ENCODE assay signal across 9 mouse cellular contexts in the genomic region with DNA sequence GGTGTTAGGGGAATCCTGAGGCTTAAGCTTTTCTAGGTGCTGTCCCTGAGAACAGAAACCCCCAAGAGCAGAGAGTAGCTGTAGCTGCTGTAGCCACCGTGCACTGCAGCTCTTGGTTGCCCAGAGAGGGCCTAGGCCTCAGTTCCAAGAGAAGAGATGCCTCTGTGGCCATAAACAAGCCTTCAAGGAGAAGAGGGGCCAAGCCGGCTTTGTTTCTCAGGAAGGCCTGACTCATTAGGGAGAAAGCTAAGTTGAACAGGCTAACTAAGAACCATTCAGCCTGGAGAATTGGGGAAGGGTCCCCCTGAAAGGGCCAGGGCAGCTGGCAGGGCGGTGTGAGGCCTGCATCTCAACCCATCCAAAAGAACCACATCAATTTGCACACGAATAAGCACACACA.
DNase-seq lines count a peak whose midpoint lies in the region; ATAC-seq and TF ChIP-seq lines count a peak whose summit lies in the region.
"Had no signal": no experiment of that assay in that cellular context is flagged by ENCODE, and none has a peak within 500 bp of the region (broad histone marks: within the 10 kb centered on the region; RNA-seq: fewer than 3 reads in every experiment).

No protein-coding gene starts in this region.

- 0 out of 2 replicates have a peak overlapping the region, but pooled peaks have one; percentile 10 for H3K9ac ChIP-seq in forebrain, embryonic 15.5 days (replicated peaks)
- H3K9ac ChIP-seq in midbrain, embryonic 15.5 days = no peak overlapping the region
- H3K9ac ChIP-seq: limb, embryonic 15.5 days had no signal

- TF ChIP-seq POLR2A in brain, embryonic 14.5 days (IDR thresholded peaks at IDR 0.05; ENCODE audit: borderline replicate concordance, extremely low read depth, insufficient read depth, insufficient read length, poor library complexity, severe bottlenecking) = no peak

- peak; percentile 11 to 75 for DNase-seq in layer of hippocampus, adult 2 months (ENCODE audit: low spot score in 2 of 2)
- DNase-seq in layer of hippocampus, adult 11-12 months (ENCODE audit: low spot score) = no peak
- DNase-seq in brain, embryonic 14.5 days (ENCODE audit: low read depth) = peak; percentile 96
- DNase-seq in gastrocnemius, postnatal 10 days = no peak
- DNase-seq in lung, postnatal 25 days (ENCODE audit: low spot score) = no peak

- WGBS in forebrain, embryonic 15.5 days = 7% methylated on average over 4 of the region's 4 CpGs
- 8% methylated on average over 4 of the region's 4 CpGs for WGBS in midbrain, embryonic 15.5 days

- ATAC-seq in forebrain, embryonic 15.5 days (replicated peaks) = peak; percentile 83
- ATAC-seq in midbrain, embryonic 15.5 days (replicated peaks) = no peak; the same call in 1 of the 2 replicates
- no peak for ATAC-seq in erythroblast, adult 5-6 weeks (replicated peaks; ENCODE audit: low FRiP score, poor library complexity, severe bottlenecking)

- no peak for TF ChIP-seq CTCF in layer of hippocampus, adult 2 months (conservative IDR thresholded peaks at IDR 0.05)
- TF ChIP-seq CTCF in brain, embryonic 14.5 days (IDR thresholded peaks at IDR 0.05; ENCODE audit: borderline replicate concordance, extremely low read depth, insufficient read depth, insufficient read length) = no peak

- H3K4me1 ChIP-seq in forebrain, embryonic 15.5 days = peaks cover 61% of the 10 kb centered on the region
- peaks cover 48% of the 10 kb centered on the region for H3K4me1 ChIP-seq in midbrain, embryonic 15.5 days

- no peaks in the 10 kb centered on the region for H3K9me3 ChIP-seq in forebrain, embryonic 15.5 days
- H3K9me3 ChIP-seq in midbrain, embryonic 15.5 days = no peaks in the 10 kb centered on the region
- H3K9me3 ChIP-seq: limb, embryonic 15.5 days had no signal

- no peak overlapping the region for H3K4me2 ChIP-seq in forebrain, embryonic 15.5 days (replicated peaks)
- H3K4me2 ChIP-seq in midbrain, embryonic 15.5 days = no peak overlapping the region
- H3K4me2 ChIP-seq: limb, embryonic 15.5 days had no signal

- peak overlapping the region; percentile 78 for H3K27ac ChIP-seq in layer of hippocampus, adult 2 months
- peak overlapping the region; percentile 85 for H3K27ac ChIP-seq in forebrain, embryonic 15.5 days (replicated peaks)
- H3K27ac ChIP-seq in midbrain, embryonic 15.5 days = peak overlapping the region; percentile 72
- H3K27ac ChIP-seq: limb, embryonic 15.5 days had no signal

- no peaks in the 10 kb centered on the region for H3K27me3 ChIP-seq in forebrain, embryonic 15.5 days
- no peaks in the 10 kb centered on the region for H3K27me3 ChIP-seq in midbrain, embryonic 15.5 days (replicated peaks)
- H3K27me3 ChIP-seq: limb, embryonic 15.5 days had no signal

- H3K4me3 ChIP-seq in layer of hippocampus, adult 2 months = no peak overlapping the region
- H3K4me3 ChIP-seq in forebrain, embryonic 15.5 days = no peak overlapping the region
- H3K4me3 ChIP-seq in midbrain, embryonic 15.5 days = no peak overlapping the region
- H3K4me3 ChIP-seq: limb, embryonic 15.5 days had no signal

- no peaks in the 10 kb centered on the region for H3K36me3 ChIP-seq in forebrain, embryonic 15.5 days
- H3K36me3 ChIP-seq in midbrain, embryonic 15.5 days (replicated peaks) = no peaks in the 10 kb centered on the region
- H3K36me3 ChIP-seq: limb, embryonic 15.5 days had no signal

Comparison
In these comparisons a context has a peak if more than half of its experiments do, and no peak if none do; other contexts are left out.
1. DNase-seq: peak in layer of hippocampus, adult 2 months (2 of 2) and brain, embryonic 14.5 days (single experiment); none in layer of hippocampus, adult 11-12 months (single experiment), gastrocnemius, postnatal 10 days (single experiment) and lung, postnatal 25 days (single experiment).
2. Peak in every context shown above with its lines, with median percentiles within 50 percentile points of each other: H3K27ac ChIP-seq.